Mouse (Mus musculus) CH12.LX (cell line): ENCODE measurements around the gene Gbp2b. TPM values are rescaled to one million over a fixed set of nuclear protein-coding genes. Genes with fewer than 3 reads are reported as not detected.
A peak's percentile ranks its signal among the peaks of the same experiment; 100 is the strongest.

ENCODE experiments used
- DNase-seq: peaks from one replicate; pipeline ENCODE4 v3.0.0-alpha.2; 2013; ENCODE audit errors: extremely low read depth
- H3K27ac ChIP-seq: 2 replicates; pipeline ENCODE4 v1.5.1; 2012; ENCODE audit warnings: low read depth, mild to moderate bottlenecking, control low read depth, moderate library complexity; ENCODE audit not compliant: insufficient read depth
- H3K27me3 ChIP-seq: replicated peaks from 2 replicates; pipeline ENCODE3; 2012; ENCODE audit warnings: inconsistent platforms
- H3K36me3 ChIP-seq, 2 experiments: replicated peaks in 1 of 2; 2 replicates each; pipeline versions ENCODE3 to v1.6.1; 2012; ENCODE audit warnings: inconsistent platforms in 1 of 2, low read length in 1 of 2, mild to moderate bottlenecking in 1 of 2, mixed read lengths in 1 of 2, moderate library complexity in 1 of 2; ENCODE audit not compliant: control insufficient read depth in 1 of 2, insufficient read depth in 1 of 2
- H3K4me1 ChIP-seq, 2 experiments: 2 replicates each; pipeline ENCODE4 v1.6.1; 2012; ENCODE audit warnings: inconsistent platforms in 1 of 2, moderate library complexity in 1 of 2; ENCODE audit not compliant: insufficient read depth in 2 of 2, control insufficient read depth in 1 of 2
- H3K4me2 ChIP-seq: 2 replicates; pipeline ENCODE4 v1.6.1; 2012; ENCODE audit warnings: low read depth, mild to moderate bottlenecking, control low read depth; ENCODE audit not compliant: poor library complexity, insufficient read depth, severe bottlenecking
- H3K4me3 ChIP-seq, 3 experiments: fragments of 150-350 bp in 1 of 3; sonication (generic) in 1 of 3; replicated peaks in 1 of 3; 2 replicates each; pipeline versions ENCODE3 to v1.5.1; 2011 to 2012; ENCODE audit warnings: low read depth in 2 of 3, low read length in 2 of 3, mild to moderate bottlenecking in 2 of 3, moderate library complexity in 2 of 3, control low read depth in 1 of 3, improper control_type of control experiment in 1 of 3, inconsistent platforms in 1 of 3, mixed read lengths in 1 of 3; ENCODE audit not compliant: poor library complexity in 1 of 3
- H3K79me2 ChIP-seq: replicated peaks from 2 replicates; pipeline ENCODE4 v1.6.1; 2012; ENCODE audit warnings: mild to moderate bottlenecking, moderate library complexity; ENCODE audit not compliant: control insufficient read depth, poor library complexity, insufficient read depth, severe bottlenecking; ENCODE audit errors: extremely low read depth
- H3K9ac ChIP-seq: 2 replicates; pipeline ENCODE4 v1.6.1; 2012; ENCODE audit warnings: low read depth, mild to moderate bottlenecking, control low read depth, moderate library complexity; ENCODE audit not compliant: insufficient read depth
- H3K9me3 ChIP-seq: replicated peaks from 2 replicates; pipeline ENCODE3; 2012; ENCODE audit warnings: low read length, inconsistent platforms, mixed read lengths
- CHD2 ChIP-seq: IDR thresholded peaks from 2 replicates; pipeline ENCODE4 v1.6.1; 2011; ENCODE audit warnings: low read length, improper control_type of control experiment
- EP300 ChIP-seq: IDR thresholded peaks from 2 replicates; pipeline ENCODE4 v1.6.1; 2011; ENCODE audit warnings: low read length, improper control_type of control experiment
- ETS1 ChIP-seq: conservative IDR thresholded peaks from 2 replicates; pipeline ENCODE4 v1.6.1; 2012; ENCODE audit warnings: low read depth, mild to moderate bottlenecking, inconsistent platforms, low read length, improper control_type of control experiment, moderate library complexity
- GABPA ChIP-seq: IDR thresholded peaks from 2 replicates; pipeline ENCODE4 v1.6.1; 2012; ENCODE audit warnings: low read depth, low read length, improper control_type of control experiment, inconsistent platforms; ENCODE audit not compliant: insufficient replicate concordance
- JUN ChIP-seq: IDR thresholded peaks from 2 replicates; pipeline ENCODE4 v1.6.1; 2011; ENCODE audit warnings: low read depth, mild to moderate bottlenecking, low read length, improper control_type of control experiment, moderate library complexity; ENCODE audit not compliant: insufficient read depth
- MAFK ChIP-seq: IDR thresholded peaks from 2 replicates; pipeline ENCODE4 v1.6.1; 2011; ENCODE audit warnings: low read length, improper control_type of control experiment; ENCODE audit not compliant: insufficient replicate concordance
- MAX ChIP-seq: IDR thresholded peaks from 2 replicates; pipeline ENCODE4 v1.6.1; 2011; ENCODE audit warnings: low read length, improper control_type of control experiment
- NELFE ChIP-seq: IDR thresholded peaks from 2 replicates; pipeline ENCODE4 v1.6.1; 2011; ENCODE audit warnings: low read depth, low read length, improper control_type of control experiment
- NRF1 ChIP-seq: IDR thresholded peaks from 2 replicates; pipeline ENCODE4 v1.6.1; 2014; ENCODE audit warnings: low read depth, mild to moderate bottlenecking, inconsistent platforms, low read length, improper control_type of control experiment, moderate library complexity
- PAX5 ChIP-seq: IDR thresholded peaks from 2 replicates; pipeline ENCODE4 v1.6.1; 2012; ENCODE audit warnings: low read length, inconsistent platforms, mixed read lengths
- POLR2A ChIP-seq: IDR thresholded peaks from 2 replicates; pipeline ENCODE4 v1.6.1; 2011; ENCODE audit warnings: low read depth, mild to moderate bottlenecking, improper control_type of control experiment, low read length
- SIN3A ChIP-seq: IDR thresholded peaks from 2 replicates; pipeline ENCODE4 v1.6.1; 2012; ENCODE audit warnings: low read length, improper control_type of control experiment, inconsistent platforms
- TCF12 ChIP-seq: IDR thresholded peaks from 2 replicates; pipeline ENCODE4 v1.6.1; 2014; ENCODE audit warnings: low read depth, mild to moderate bottlenecking, inconsistent platforms, low read length, improper control_type of control experiment
- USF1 ChIP-seq: IDR thresholded peaks from 2 replicates; pipeline ENCODE4 v1.6.1; 2014; ENCODE audit warnings: low read depth, mild to moderate bottlenecking, inconsistent platforms, low read length, improper control_type of control experiment
- ZC3H11A ChIP-seq: IDR thresholded peaks from 2 replicates; pipeline ENCODE4 v1.6.1; 2012; ENCODE audit warnings: low read depth, mild to moderate bottlenecking, inconsistent platforms, low read length, improper control_type of control experiment
- ZKSCAN1 ChIP-seq: IDR thresholded peaks from 2 replicates; pipeline ENCODE4 v1.6.1; 2012; ENCODE audit warnings: low read depth, inconsistent platforms, low read length, improper control_type of control experiment, borderline replicate concordance
- ZNF384 ChIP-seq: IDR thresholded peaks from 2 replicates; pipeline ENCODE4 v1.6.1; 2012; ENCODE audit warnings: low read depth, low read length, improper control_type of control experiment, inconsistent platforms
- dilution Hi-C: fragments of 300-500 bp; cut with MboI; formaldehyde crosslinking; loops from 2 replicates; pipeline ENCODE4 v1.14.3; 2020; ENCODE audit warnings: low sequenced_read_pairs; ENCODE audit not compliant: extremely low pct_unique_long_range_greater_than_20kb, extremely low pct_ligation_motif_present
- in situ Hi-C: fragments of 300-500 bp; cut with MboI; formaldehyde crosslinking; loops from 3 replicates; pipeline ENCODE4 v1.14.3; 2019; ENCODE audit warnings: low sequenced_read_pairs, low pct_ligation_motif_present, low pct_unique_long_range_greater_than_20kb, mixed read lengths
- polyA plus RNA-seq: library from polyadenylated mRNA; unstranded; fragments of >175 nt; gene quantifications from 2 replicates; pipeline ENCODE4 v1.2.1, GENCODE M21; 2012; ENCODE audit warnings: low read depth; ENCODE audit not compliant: insufficient read length
- total RNA-seq, 2 experiments: library from RNA; depleted of rRNA; stranded (reverse); fragments of 300-350 nt in 1 of 2; fragments of >200 nt in 1 of 2; gene quantifications; 2 replicates each; pipeline ENCODE4 v1.2.3; 2012 to 2014

The Gbp2b gene
- total RNA-seq (2012; rRNA removed) (0.04 and 0.08 TPM in 2 replicates), total RNA-seq (2014; rRNA removed) (0.55 and 0.74 TPM in 2 replicates), polyA plus RNA-seq (0.41 and 0.55 TPM in 2 replicates)

DNA sequence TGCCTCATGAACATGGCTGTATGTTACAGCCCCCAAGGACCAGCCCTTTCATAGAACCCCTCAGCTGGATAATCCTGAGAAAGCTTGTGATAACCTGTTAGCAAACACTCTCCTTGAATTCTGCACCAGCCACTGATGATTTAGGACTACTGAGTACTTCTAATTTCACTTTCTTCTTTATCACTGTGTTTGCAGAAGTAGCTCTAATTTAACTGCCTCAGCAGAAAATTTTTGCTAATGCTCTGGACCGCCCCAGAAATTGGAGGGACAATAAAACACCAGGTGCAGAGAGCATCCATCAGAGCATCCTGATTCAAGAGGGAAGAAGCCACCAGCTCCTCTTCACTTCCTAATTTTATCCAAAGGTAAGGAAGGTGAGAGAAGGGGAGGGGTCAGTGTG, at the start of gene Gbp2b:
Gene Gbp2b, plus strand, starts transcription at position 301 of the 400 bp plus-strand sequence.
- in situ Hi-C loops, result no loop called here
- no peak for DNase-seq
- Histone ChIP-seq H3K4me2 (no peak within 1 kb of the TSS), H3K9me3 (peaks cover 3% of the 10 kb centered on the region), H3K4me3 (no peak within 1 kb of the TSS), H3K36me3 (no peaks in the 10 kb centered on the region), H3K79me2 (no peaks in the 10 kb centered on the region), H3K9ac (no peak within 1 kb of the TSS), H3K4me1 (peaks cover 31 to 70% of the 10 kb centered on the region in 2 experiments), H3K27ac (no peak within 1 kb of the TSS), H3K27me3 (no peaks in the 10 kb centered on the region)
- TF ChIP-seq MAFK, result 0 out of 2 replicates have a peak, but pooled peaks have one; percentile 18
- TF ChIP-seq ZC3H11A, result no peak
- TF ChIP-seq ETS1, result no peak
- TF ChIP-seq CHD2, result no peak
- no peak for TF ChIP-seq ZNF384
- TF ChIP-seq EP300, result no peak
- TF ChIP-seq GABPA, result no peak
- dilution Hi-C loops, result no loop called here

GRCm38 (mm10) chr3:142546690-142547089, 48.0 kb upstream of the Gbp2b start:
- H3K9ac ChIP-seq, result no peak overlapping the region
- H3K79me2 ChIP-seq, result no peaks in the 10 kb centered on the region
- no peak overlapping the region for H3K4me3 ChIP-seq
- no peak for DNase-seq
- no peak overlapping the region for H3K27ac ChIP-seq
- H3K27me3 ChIP-seq, result no peaks in the 10 kb centered on the region
- in situ Hi-C loops (no loop called here), dilution Hi-C loops (no loop called here)
- TF ChIP-seq TCF12, result no peak
- no peak for TF ChIP-seq JUN
- no peak for TF ChIP-seq POLR2A
- no peak for TF ChIP-seq ZKSCAN1
- TF ChIP-seq SIN3A, result no peak
- TF ChIP-seq PAX5, result no peak
- TF ChIP-seq MAX, result no peak
- TF ChIP-seq USF1, result no peak
- TF ChIP-seq NRF1, result no peak
- no peak for TF ChIP-seq NELFE
- no peak for TF ChIP-seq GABPA
- peaks cover 3 to 21% of the 10 kb centered on the region in 2 experiments; a peak in 3 of 4 replicates for H3K4me1 ChIP-seq
- no peak overlapping the region for H3K4me2 ChIP-seq
- no peaks in the 10 kb centered on the region for H3K9me3 ChIP-seq
- H3K36me3 ChIP-seq, result peaks cover 3 to 24% of the 10 kb centered on the region in 2 experiments
